Mouse (Mus musculus): ENCODE data around the gene Kcnq4.

The Kcnq4 gene

DNA sequence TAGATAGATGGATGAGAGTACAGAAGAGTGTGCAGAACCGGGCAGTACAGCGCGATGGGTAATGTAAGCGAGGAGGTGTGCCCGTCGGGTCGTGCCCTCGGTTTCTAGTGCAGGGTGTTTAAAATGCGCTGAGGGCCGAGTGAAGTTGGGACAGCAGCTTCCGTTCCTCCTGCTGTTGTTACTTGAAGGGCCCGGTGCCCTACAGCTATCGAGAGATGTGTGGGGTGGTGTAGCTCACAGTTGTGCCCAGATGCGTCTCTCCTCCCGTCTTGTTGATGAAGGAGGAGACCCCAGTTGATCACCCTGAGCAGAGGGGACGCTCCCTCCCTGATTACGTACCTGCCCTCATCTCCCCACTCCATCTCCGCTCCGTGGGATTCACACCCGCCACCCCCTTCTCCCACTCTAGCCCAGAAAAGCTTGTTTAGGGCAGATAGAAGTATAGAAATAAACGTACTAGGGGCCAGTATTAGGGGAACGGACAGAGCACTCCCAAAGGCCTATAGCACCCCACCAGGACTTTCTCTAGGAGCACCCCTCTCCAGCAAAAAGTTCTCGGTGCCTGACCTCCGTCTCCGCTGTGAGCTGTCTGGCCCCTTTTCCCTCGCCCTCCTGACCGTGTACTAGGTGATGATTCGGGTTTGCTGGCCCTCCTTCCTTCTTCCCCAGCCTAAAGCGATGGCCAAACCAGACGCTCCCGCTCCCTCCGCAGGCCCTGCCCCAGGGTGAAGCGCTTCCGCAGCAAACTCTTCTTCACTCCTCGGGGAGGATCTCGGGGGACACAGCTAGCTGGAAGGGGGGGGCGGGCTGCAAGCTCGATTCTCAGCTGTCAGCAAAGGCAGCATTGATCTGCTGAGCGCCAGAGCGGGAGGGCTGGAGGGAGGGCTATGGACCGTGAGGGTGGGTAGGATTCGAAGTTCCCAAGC lies at the start of gene Kcnq4:
Kcnq4 (minus strand) TSS at position 672 of the 926 bp plus-strand sequence.
- DNase-seq, result no peak

GRCm38 (mm10) chr4:120796687-120797086 lies 48.3 kb upstream of the Kcnq4 start:
- no peak for DNase-seq

GRCm38 (mm10) chr4:120795646-120796045 lies 47.2 kb upstream of the Kcnq4 start:
- DNase-seq, result peak; percentile 24 to 31

- DNase-seq, result no peak
Measured at GRCm38 (mm10) chr4:120792918-120793317, 44.5 kb upstream of the Kcnq4 start.

- DNase-seq, result no peak
Measured at GRCm38 (mm10) chr4:120790027-120790426, 41.6 kb upstream of the Kcnq4 start.

DNA sequence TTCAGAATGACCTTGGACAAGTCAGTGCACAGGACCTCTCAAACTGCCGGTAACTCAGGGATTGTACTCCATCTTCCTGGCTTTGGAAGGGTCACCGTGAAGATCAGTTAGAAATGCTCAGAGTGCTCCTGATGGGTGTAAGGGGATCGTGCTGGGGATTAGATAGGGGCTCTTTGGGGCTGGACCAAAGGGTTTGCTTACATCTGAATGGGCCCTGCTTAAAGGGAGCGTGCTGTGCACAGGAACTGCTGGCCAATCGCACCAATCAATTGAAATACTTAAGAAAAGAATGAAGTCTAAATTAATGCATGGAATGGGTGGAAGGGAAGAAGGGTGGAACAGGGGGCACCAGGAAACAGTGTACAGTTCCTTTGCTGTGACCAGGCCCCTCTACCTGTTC lies 7.4 kb upstream of the Kcnq4 start:
- no peak for DNase-seq

DNA sequence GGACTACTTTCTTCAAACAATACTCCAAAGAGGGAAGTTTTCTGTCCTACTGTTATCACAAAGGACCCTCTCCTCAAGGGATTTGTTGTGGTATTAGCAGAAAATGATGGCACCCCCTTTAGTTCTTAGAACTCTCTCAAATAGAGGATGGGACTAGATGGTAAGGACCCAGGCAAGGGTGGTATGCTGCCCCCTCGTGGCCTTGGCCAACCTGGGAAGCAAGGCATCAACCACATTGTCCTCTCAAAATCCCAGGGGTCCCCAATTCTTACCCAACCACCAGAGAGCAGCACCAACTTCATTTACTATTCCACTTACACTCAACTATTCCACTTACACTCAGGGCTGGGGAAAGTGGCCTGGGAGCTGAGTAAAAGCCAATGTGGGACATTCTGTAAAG lies 6.9 kb upstream of the Kcnq4 start:
- DNase-seq, result peak; percentile 58 to 89

DNA sequence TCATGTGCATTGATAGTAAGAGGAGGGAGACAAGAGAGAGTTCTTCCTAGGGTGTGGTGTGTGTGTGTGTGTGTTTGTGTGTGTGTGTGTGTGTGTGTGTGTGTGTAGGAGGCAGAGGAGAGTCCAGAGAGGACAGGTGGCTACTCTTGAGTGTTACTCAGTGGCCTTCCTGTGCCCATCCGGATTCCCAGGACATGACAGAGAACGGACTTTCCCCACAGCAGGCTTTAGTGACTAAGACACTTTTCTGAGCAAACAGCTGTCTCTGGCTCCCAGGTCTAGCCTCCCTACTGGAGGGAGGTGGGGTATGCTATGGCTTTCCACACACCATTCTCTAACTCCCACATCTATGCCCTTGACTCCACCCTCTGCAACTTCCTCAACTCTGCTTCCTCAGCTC lies 1.2 kb upstream of the Kcnq4 start:
- DNase-seq, result no peak

GRCm38 (mm10) chr4:120747243-120747792 lies 1.1 kb downstream of the Kcnq4 start:
- DNase-seq, result peak; percentile 14 to 41

GRCm38 (mm10) chr4:120746552-120747150 lies 1.8 kb downstream of the Kcnq4 start:
- peak in 1 of 2 experiments; percentile 11 for DNase-seq

GRCm38 (mm10) chr4:120745731-120746551 lies 2.5 kb downstream of the Kcnq4 start:
- DNase-seq, result no peak

DNA sequence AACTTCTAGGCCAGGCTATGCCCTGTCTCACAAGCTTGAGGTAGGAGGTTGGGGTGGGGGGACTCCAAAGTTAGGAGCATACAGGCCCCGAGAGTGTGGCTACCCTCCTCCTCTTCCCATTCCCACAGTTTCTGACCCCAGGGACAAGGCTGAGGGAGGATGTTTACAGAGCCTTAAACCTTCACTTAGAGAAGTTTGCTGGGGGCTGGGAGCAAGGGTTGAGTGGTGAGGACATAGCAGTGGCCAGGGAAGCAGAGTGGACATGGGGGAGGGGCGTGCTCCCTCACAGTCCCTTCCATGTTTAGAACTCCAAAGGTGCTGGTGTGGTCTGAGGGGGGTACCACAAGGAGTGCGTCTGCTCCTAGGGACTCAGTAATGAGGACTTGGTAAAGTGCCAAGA lies 4.8 kb downstream of the Kcnq4 start:
- DNase-seq, result no peak

GRCm38 (mm10) chr4:120741303-120741702 lies 7.1 kb downstream of the Kcnq4 start:
- no peak for DNase-seq

DNA sequence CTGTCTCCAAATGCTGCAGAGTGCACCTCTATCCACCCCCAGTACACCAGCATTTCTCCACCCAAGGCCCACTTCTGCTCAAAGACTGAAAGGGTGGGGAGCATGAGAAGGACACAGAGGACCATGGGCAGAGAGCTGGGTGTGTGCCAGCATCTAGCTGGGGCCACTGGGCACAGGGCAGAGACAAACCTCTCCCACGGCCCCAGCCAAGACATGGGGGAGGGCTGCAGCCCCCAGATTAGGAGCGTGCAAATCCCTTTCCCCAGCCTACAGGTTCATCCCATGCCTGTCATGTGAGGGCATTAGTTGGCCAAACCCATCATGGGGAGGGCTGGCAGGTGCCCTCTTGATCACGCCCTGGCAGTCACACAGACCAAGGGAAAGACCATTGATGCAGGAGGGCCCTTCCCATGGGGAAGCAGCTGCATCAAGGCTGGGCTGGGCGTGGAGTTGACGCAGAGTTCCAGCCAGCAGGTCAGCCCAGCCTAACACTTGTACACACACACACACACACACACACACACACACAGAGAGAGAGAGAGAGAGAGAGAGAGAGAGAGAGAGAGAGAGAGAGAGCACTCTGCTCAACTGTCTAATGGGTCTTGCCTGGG lies 14.3 kb downstream of the Kcnq4 start:
- DNase-seq, result no peak

GRCm38 (mm10) chr4:120732737-120733136 lies 15.7 kb downstream of the Kcnq4 start:
- DNase-seq, result no peak

- peak; percentile 69 to 84 for DNase-seq
Measured at GRCm38 (mm10) chr4:120731030-120731644, 17.3 kb downstream of the Kcnq4 start.

DNA sequence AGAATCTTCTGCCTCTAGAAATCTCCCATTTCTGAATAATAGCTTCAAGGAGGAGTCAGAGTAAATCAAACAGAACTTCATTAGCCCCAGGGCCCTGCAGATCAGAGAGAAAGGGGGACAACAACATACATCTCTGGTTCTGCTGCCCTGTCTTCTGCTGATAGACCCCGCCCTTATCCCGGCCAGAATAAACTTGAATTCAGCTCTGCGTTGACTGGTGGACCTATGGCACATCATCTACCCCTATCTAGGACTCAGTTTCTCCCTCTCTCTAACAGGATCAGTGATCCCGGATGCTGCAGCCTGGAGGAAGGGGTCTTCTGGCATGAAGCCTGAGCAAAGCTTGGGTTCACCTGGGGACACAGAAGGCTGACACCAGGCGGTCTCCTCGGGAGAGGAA lies 17.8 kb downstream of the Kcnq4 start:
- no peak for DNase-seq

DNA sequence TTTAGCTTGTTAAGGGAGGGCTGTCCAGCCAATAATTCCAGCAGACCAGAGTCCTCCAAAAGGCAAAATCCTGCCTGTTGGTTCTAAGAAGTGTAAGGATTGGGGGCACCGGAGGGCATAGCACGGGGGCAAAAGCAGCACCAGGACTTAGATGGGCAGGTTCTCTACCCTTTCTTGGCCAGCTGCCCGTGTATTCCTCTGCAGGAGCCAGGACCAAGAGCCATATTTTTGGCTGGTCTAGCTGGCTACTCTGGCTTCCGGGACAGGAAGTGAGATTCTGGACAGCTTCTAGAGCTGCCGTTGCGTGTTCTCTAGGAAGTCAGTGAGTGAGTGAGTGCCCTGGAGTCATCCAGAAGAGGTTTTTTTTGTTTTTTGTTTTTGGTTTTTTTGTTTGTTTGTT lies 18.3 kb downstream of the Kcnq4 start:
- DNase-seq, result peak; percentile 54 to 67

- DNase-seq, result no peak
Measured at GRCm38 (mm10) chr4:120729441-120729840, 19.0 kb downstream of the Kcnq4 start.

GRCm38 (mm10) chr4:120727842-120728241 lies 20.6 kb downstream of the Kcnq4 start:
- no peak for DNase-seq

- DNase-seq, result no peak
Measured at GRCm38 (mm10) chr4:120726174-120726573, 22.2 kb downstream of the Kcnq4 start.

- no peak for DNase-seq
Measured at GRCm38 (mm10) chr4:120725516-120726090, 22.8 kb downstream of the Kcnq4 start.

All from kidney, postnatal 36 days (tissue).